ENCODE assay signal across 13 mouse cellular contexts in genomic region chr19:18200105-18200782, GRCm38 (mm10).
"Had no signal": no experiment of that assay in that cellular context is flagged by ENCODE, and none has a peak within 500 bp of the region (broad histone marks: within the 10 kb centered on the region; RNA-seq: fewer than 3 reads in every experiment).

No protein-coding gene starts in this region.

- H3K9me3 ChIP-seq: limb, embryonic 10.5 days; liver, embryonic 13.5 days had no signal

- DNase-seq: kidney, postnatal 14 days; layer of hippocampus, adult 9-11 months; liver, embryonic 13.5 days; lung, adult 2 months; lung, postnatal 14 days; lung, postnatal 4 days; midbrain, embryonic 14.5 days; thymus, adult 18-20 months; thymus, postnatal 36 days had no signal

- H3K4me2 ChIP-seq: limb, embryonic 13.5 days; liver, embryonic 13.5 days; midbrain, embryonic 11.5 days had no signal

- H3K4me1 ChIP-seq: limb, embryonic 10.5 days; limb, embryonic 13.5 days; liver, embryonic 13.5 days had no signal

- H3K27me3 ChIP-seq: limb, embryonic 13.5 days; liver, embryonic 13.5 days had no signal

- H3K9ac ChIP-seq: limb, embryonic 13.5 days; liver, embryonic 13.5 days had no signal

- H3K27ac ChIP-seq: layer of hippocampus, adult 2 months; limb, embryonic 10.5 days; limb, embryonic 13.5 days; liver, embryonic 13.5 days had no signal

- H3K4me3 ChIP-seq: layer of hippocampus, adult 2 months; limb, embryonic 10.5 days; limb, embryonic 13.5 days; liver, embryonic 13.5 days had no signal

- H3K36me3 ChIP-seq: limb, embryonic 10.5 days; limb, embryonic 13.5 days; liver, embryonic 13.5 days had no signal
